In the genomic region with DNA sequence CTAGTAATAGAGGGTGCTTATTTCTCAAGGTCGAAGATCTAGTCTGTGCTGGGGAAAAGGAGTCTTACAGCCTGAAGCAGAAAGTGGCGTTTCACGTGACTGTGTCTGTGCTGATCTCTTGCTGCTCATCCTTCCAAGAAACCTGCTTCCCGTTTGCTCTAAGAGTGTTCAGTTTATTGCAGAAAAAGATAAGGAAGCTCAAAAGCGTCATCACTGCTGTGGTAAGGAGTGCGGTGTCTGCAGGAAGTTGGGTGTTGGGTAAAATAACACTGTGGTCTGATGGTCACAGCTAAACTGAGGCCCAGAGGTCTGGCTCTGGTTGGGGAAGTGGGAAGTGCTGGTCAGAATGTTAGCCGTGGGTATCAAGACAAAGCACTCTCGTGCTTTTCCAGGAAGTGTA, we compare ENCODE assay signal across 11 mouse cellular contexts. TPM values are rescaled to one million over a fixed set of nuclear protein-coding genes. Genes with fewer than 3 reads are reported as not detected.
A peak's percentile ranks its signal among the peaks of the same experiment; 100 is the strongest.
DNase-seq lines count a peak whose midpoint lies in the region; ATAC-seq and TF ChIP-seq lines count a peak whose summit lies in the region.
"Had no signal": no experiment of that assay in that cellular context is flagged by ENCODE, and none has a peak within 500 bp of the region (broad histone marks: within the 10 kb centered on the region; RNA-seq: fewer than 3 reads in every experiment).

No protein-coding gene starts in this region.

- H3K4me2 ChIP-seq in liver, embryonic 14.5 days (ENCODE audit: low read depth), result no peak overlapping the region
- no peak overlapping the region for H3K4me2 ChIP-seq in kidney, embryonic 16.5 days (replicated peaks; ENCODE audit: low read depth, low read length)

- H3K4me1 ChIP-seq in liver, embryonic 14.5 days (replicated peaks; ENCODE audit: control insufficient read depth in 2 of 2, insufficient read depth in 2 of 2, low read length in 1 of 2), result no peaks in the 10 kb centered on the region
- H3K4me1 ChIP-seq in kidney, embryonic 16.5 days (ENCODE audit: insufficient read depth, low read length), result no peaks in the 10 kb centered on the region

- intact Hi-C loops in left cerebral cortex, postnatal 14 days (cut with DNase I), result no loop called here
- intact Hi-C loops in left cerebral cortex, postnatal 36 days (cut with DNase I), result no loop called here

- H3K4me3 ChIP-seq in liver, embryonic 14.5 days (ENCODE audit: insufficient read depth in 1 of 2, low read depth in 2 of 2, low read length in 2 of 2), result no peak overlapping the region
- no peak overlapping the region for H3K4me3 ChIP-seq in kidney, embryonic 16.5 days (ENCODE audit: low read length)
- H3K4me3 ChIP-seq: myocyte had no signal

- peak; percentile 10 to 28 for DNase-seq in left cerebral cortex, postnatal 14 days (ENCODE audit: low spot score in 2 of 2)
- DNase-seq in left cerebral cortex, postnatal 36 days (ENCODE audit: low spot score in 2 of 2), result no peak
- DNase-seq in c-Kit-positive CD71-positive TER-119-negative erythroid progenitor cells, embryonic 14.5 days (ENCODE audit: low read depth), result peak; percentile 36
- DNase-seq in liver, embryonic 14.5 days (ENCODE audit: low read depth in 3 of 3, low spot score in 3 of 3), result peak in 2 of 3 experiments; percentile 14 to 46
- no peak for DNase-seq in embryo, embryonic 11 days
- DNase-seq: gastrocnemius, postnatal 25 days; left cerebral cortex, postnatal 4 days had no signal

- 10% methylated on average over 8 of the region's 8 CpGs for WGBS in liver, embryonic 14.5 days (ENCODE audit: insufficient replicate concordance)
- WGBS in kidney, embryonic 16.5 days, result 89% methylated on average over 8 of the region's 8 CpGs

- no peak for TF ChIP-seq CTCF in liver, embryonic 14.5 days (IDR thresholded peaks at IDR 0.05; ENCODE audit: low read depth)

- TF ChIP-seq EP300 in liver, embryonic 14.5 days (IDR thresholded peaks at IDR 0.05; ENCODE audit: low read depth), result no peak

- H3K27ac ChIP-seq in liver, embryonic 14.5 days, result no peak overlapping the region
- no peak overlapping the region for H3K27ac ChIP-seq in kidney, embryonic 16.5 days (ENCODE audit: low read length)

- H3K36me3 ChIP-seq in liver, embryonic 14.5 days (replicated peaks; ENCODE audit: control insufficient read depth, insufficient read depth, low read depth), result peaks cover 22% of the 10 kb centered on the region
- H3K36me3 ChIP-seq in kidney, embryonic 16.5 days (ENCODE audit: insufficient read depth, low read length), result peaks cover 46% of the 10 kb centered on the region

- H3K9me3 ChIP-seq in liver, embryonic 14.5 days (ENCODE audit: control insufficient read depth, low read length), result no peaks in the 10 kb centered on the region
- no peaks in the 10 kb centered on the region for H3K9me3 ChIP-seq in kidney, embryonic 16.5 days (ENCODE audit: low read length)

- H3K27me3 ChIP-seq in liver, embryonic 14.5 days (ENCODE audit: control insufficient read depth, insufficient read depth, low read length), result no peaks in the 10 kb centered on the region
- H3K27me3 ChIP-seq in kidney, embryonic 16.5 days (ENCODE audit: insufficient read depth, low read length), result no peaks in the 10 kb centered on the region

- ATAC-seq in liver, embryonic 14.5 days (ENCODE audit: insufficient read depth), result peak; percentile 73
- peak; percentile 93 for ATAC-seq in neutrophil, adult 5-6 weeks (ENCODE audit: extremely low read depth, insufficient number of reproducible peaks, low FRiP score, poor library complexity, severe bottlenecking)
- no peak for ATAC-seq in kidney, embryonic 16.5 days (ENCODE audit: low FRiP score, low TSS enrichment)
- ATAC-seq: intestine, postnatal 0 days had no signal

- H3K9ac ChIP-seq in liver, embryonic 14.5 days (replicated peaks), result no peak overlapping the region
- no peak overlapping the region for H3K9ac ChIP-seq in kidney, embryonic 16.5 days (replicated peaks; ENCODE audit: low read length)

RNA-seq across cellular contexts. Expression of gene Heatr1, which starts 17.2 kb away (rescaled TPM):
- total RNA-seq in left cerebral cortex, postnatal 14 days (2021), result 10 to 100 TPM; 20.4 to 26.4 TPM
- 10 to 100 TPM; 24.1 to 31.6 TPM for total RNA-seq in left cerebral cortex, postnatal 36 days (2021)
- 8.3 and 10.9 TPM in 2 replicates for polyA plus RNA-seq in liver, embryonic 14.5 days (2012; rRNA removed)
- polyA plus RNA-seq in liver, embryonic 14.5 days (2014; fragmentation: Nextera tagmentation; extraction: Ambion mirVana), result 13.5 and 16.8 TPM in 2 replicates
- total RNA-seq in neutrophil, adult 5-6 weeks (2017), result 50.9 and 71.2 TPM in 2 replicates
- 19.3 and 21.0 TPM in 2 replicates for polyA plus RNA-seq in kidney, embryonic 16.5 days (2015; fragmentation: Nextera tagmentation; extraction: Ambion mirVana)

RNA-seq across cellular contexts. Expression of gene Lgals8, which starts 52.7 kb away (rescaled TPM):
- total RNA-seq in left cerebral cortex, postnatal 14 days (2021), result 10 to 100 TPM; 23.1 to 23.8 TPM
- 10 to 100 TPM; 28.7 to 31.0 TPM for total RNA-seq in left cerebral cortex, postnatal 36 days (2021)
- polyA plus RNA-seq in liver, embryonic 14.5 days (2012; rRNA removed), result 7.8 and 12.7 TPM in 2 replicates
- polyA plus RNA-seq in liver, embryonic 14.5 days (2014; fragmentation: Nextera tagmentation; extraction: Ambion mirVana), result 12.7 and 13.2 TPM in 2 replicates
- total RNA-seq in neutrophil, adult 5-6 weeks (2017), result 130 and 160 TPM in 2 replicates
- polyA plus RNA-seq in kidney, embryonic 16.5 days (2015; fragmentation: Nextera tagmentation; extraction: Ambion mirVana), result 24.8 and 26.5 TPM in 2 replicates

Comparison
In these comparisons a context has a peak if more than half of its experiments do, and no peak if none do; other contexts are left out.
1. DNase-seq: peak in left cerebral cortex, postnatal 14 days (2 of 2), c-Kit-positive CD71-positive TER-119-negative erythroid progenitor cells, embryonic 14.5 days (single experiment) and liver, embryonic 14.5 days (2 of 3); none in left cerebral cortex, postnatal 36 days (0 of 2) and embryo, embryonic 11 days (single experiment).